Mouse (Mus musculus) embryonic fibroblast, embryonic 13.5 days (primary cell): ENCODE data around the gene Dxo. TPM values are rescaled to one million over a fixed set of nuclear protein-coding genes. Genes with fewer than 3 reads are reported as not detected.
"Not testable (repeated sequence)": the region's sequence is repeated elsewhere in the genome, so short reads cannot be mapped to it uniquely, and the experiment has no call there.

Experiments used
- H3K27ac ChIP-seq: 2 replicates; pipeline ENCODE4 v1.5.1; 2012; ENCODE audit warnings: low read length, control low read depth, inconsistent platforms; ENCODE audit not compliant: insufficient read depth
- H3K4me1 ChIP-seq: 2 replicates; pipeline ENCODE4 v1.6.1; 2011; ENCODE audit warnings: low read length; ENCODE audit not compliant: control insufficient read depth, insufficient read depth
- H3K4me3 ChIP-seq: 2 replicates; pipeline ENCODE4 v1.5.1; 2011; ENCODE audit warnings: mild to moderate bottlenecking, control low read depth, low read length; ENCODE audit not compliant: insufficient read depth
- CTCF ChIP-seq: IDR thresholded peaks from 2 replicates; pipeline ENCODE4 v1.5.1; 2011; ENCODE audit warnings: mild to moderate bottlenecking, control low read depth, low read length, moderate library complexity, borderline replicate concordance; ENCODE audit not compliant: insufficient read depth
- POLR2A ChIP-seq: IDR thresholded peaks from 2 replicates; pipeline ENCODE4 v1.6.1; 2011; ENCODE audit warnings: low read depth, mild to moderate bottlenecking, control low read depth, low read length, moderate library complexity
- polyA plus RNA-seq: library from polyadenylated mRNA; stranded (reverse); fragments of >200 nt; gene quantifications from 2 replicates; pipeline ENCODE4 v1.2.4, GENCODE M21; 2011; ENCODE audit warnings: low read depth; ENCODE audit not compliant: missing spikeins, insufficient read length

Gene Dxo
- 21.9 and 25.0 TPM in 2 replicates for polyA plus RNA-seq

- peaks cover 7% of the 10 kb centered on the region for H3K4me1 ChIP-seq
- peak within 1 kb of the TSS; percentile 75 for H3K27ac ChIP-seq
- peak within 1 kb of the TSS; percentile 85 for H3K4me3 ChIP-seq
- TF ChIP-seq CTCF (no peak), POLR2A (peak; percentile 90)
Measured at GRCm38 (mm10) chr17:34836856-34837221, at the start of gene Dxo, which contains the start of gene Stk19. Gene Dxo (plus strand): TSS chr17:34837019. Gene Stk19 (minus strand): TSS chr17:34836945.

GRCm38 (mm10) chr17:34795016-34795415 lies 41.8 kb upstream of the Dxo start:
- Histone ChIP-seq H3K4me1 (no peaks in the 10 kb centered on the region), H3K4me3 (no peak overlapping the region), H3K27ac (no peak overlapping the region)
- TF ChIP-seq POLR2A (no peak), CTCF (no peak)

- TF ChIP-seq POLR2A (no peak), CTCF (peak; percentile 23; the same call in 1 of the 2 replicates)
- H3K4me1 ChIP-seq = no peaks in the 10 kb centered on the region
- H3K27ac ChIP-seq = no peak overlapping the region
- no peak overlapping the region for H3K4me3 ChIP-seq
Measured at GRCm38 (mm10) chr17:34795633-34796032, 41.2 kb upstream of the Dxo start.

GRCm38 (mm10) chr17:34796311-34797140 lies 40.3 kb upstream of the Dxo start:
- Histone ChIP-seq H3K27ac (no peak overlapping the region), H3K4me3 (no peak overlapping the region), H3K4me1 (no peaks in the 10 kb centered on the region)
- TF ChIP-seq POLR2A (no peak), CTCF (no peak)

- H3K4me1 ChIP-seq, H3K27ac ChIP-seq, H3K4me3 ChIP-seq: not testable (repeated sequence)
Measured at GRCm38 (mm10) chr17:34797211-34797995, 39.4 kb upstream of the Dxo start.

GRCm38 (mm10) chr17:34798071-34798470 lies 38.7 kb upstream of the Dxo start:
- not testable (repeated sequence) for H3K4me1 ChIP-seq, H3K4me3 ChIP-seq, H3K27ac ChIP-seq

- H3K27ac ChIP-seq = no peak overlapping the region
Measured at GRCm38 (mm10) chr17:34798866-34799530, 37.8 kb upstream of the Dxo start.

GRCm38 (mm10) chr17:34799531-34799925 lies 37.3 kb upstream of the Dxo start:
- Histone ChIP-seq H3K4me1 (no peaks in the 10 kb centered on the region), H3K4me3 (no peak overlapping the region)
- TF ChIP-seq CTCF = no peak
- TF ChIP-seq POLR2A = no peak

More at GRCm38 (mm10) chr17:34798866-34799530, 37.8 kb upstream of the Dxo start:
- Histone ChIP-seq H3K4me1 (no peaks in the 10 kb centered on the region), H3K4me3 (no peak overlapping the region)
- no peak for TF ChIP-seq CTCF
- TF ChIP-seq POLR2A = no peak

GRCm38 (mm10) chr17:34800781-34801305 lies 36.0 kb upstream of the Dxo start:
- H3K27ac ChIP-seq, H3K4me3 ChIP-seq, H3K4me1 ChIP-seq: not testable (repeated sequence)

More at GRCm38 (mm10) chr17:34799531-34799925, 37.3 kb upstream of the Dxo start:
- no peak overlapping the region for H3K27ac ChIP-seq

GRCm38 (mm10) chr17:34802756-34803155 lies 34.1 kb upstream of the Dxo start:
- not testable (repeated sequence) for H3K27ac ChIP-seq, H3K4me3 ChIP-seq, H3K4me1 ChIP-seq

GRCm38 (mm10) chr17:34803367-34803766 lies 33.5 kb upstream of the Dxo start:
- H3K4me3 ChIP-seq, H3K4me1 ChIP-seq, H3K27ac ChIP-seq: not testable (repeated sequence)

GRCm38 (mm10) chr17:34804301-34804700 lies 32.5 kb upstream of the Dxo start, which contains the start of gene Cyp21a1:
Gene Cyp21a1 (minus strand): TSS chr17:34804561.
- H3K27ac ChIP-seq, H3K4me3 ChIP-seq, H3K4me1 ChIP-seq: not testable (repeated sequence)
